Mouse (Mus musculus) lung, embryonic 14.5 days (tissue): ENCODE measurements around the gene Tmem273. TPM values are rescaled to one million over a fixed set of nuclear protein-coding genes. Genes with fewer than 3 reads are reported as not detected.

ENCODE experiments used
- ATAC-seq: fragments of 200-750 bp; cut with Nextera tagmentation; 2 replicates; pipeline ENCODE4 v1.8.0; 2017; ENCODE audit warnings: mild to moderate bottlenecking, moderate TSS enrichment, moderate library complexity; ENCODE audit not compliant: insufficient read depth
- DNase-seq: peaks from one replicate; pipeline ENCODE4 v3.0.0-alpha.2; 2015
- H3K27ac ChIP-seq: fragments of 300-500 bp; sonication (generic); 2 replicates; pipeline ENCODE4 v1.5.1; 2014; ENCODE audit warnings: low read depth, mild to moderate bottlenecking, moderate library complexity
- H3K27me3 ChIP-seq: fragments of 300-500 bp; sonication (generic); 2 replicates; pipeline ENCODE4 v1.6.1; 2014; ENCODE audit warnings: low read length, control low read depth; ENCODE audit not compliant: insufficient read depth
- H3K36me3 ChIP-seq: fragments of 300-500 bp; sonication (generic); 2 replicates; pipeline ENCODE4 v1.6.1; 2014; ENCODE audit warnings: control low read depth; ENCODE audit not compliant: insufficient read depth
- H3K4me1 ChIP-seq: fragments of 300-500 bp; sonication (generic); 2 replicates; pipeline ENCODE4 v1.6.1; 2014; ENCODE audit warnings: antibody characterized with exemption, control low read depth; ENCODE audit not compliant: insufficient read depth
- H3K4me2 ChIP-seq: fragments of 300-500 bp; sonication (generic); 2 replicates; pipeline ENCODE4 v1.6.1; 2014; ENCODE audit warnings: mild to moderate bottlenecking
- H3K4me3 ChIP-seq: fragments of 300-500 bp; sonication (generic); 2 replicates; pipeline ENCODE4 v1.5.1; 2014; ENCODE audit warnings: low read depth, low read length
- H3K9ac ChIP-seq: fragments of 300-500 bp; sonication (generic); 2 replicates; pipeline ENCODE4 v1.6.1; 2014
- H3K9me3 ChIP-seq: fragments of 300-500 bp; sonication (generic); 2 replicates; pipeline ENCODE4 v1.6.1; 2016; ENCODE audit warnings: low read depth, low read length, control low read depth
- CTCF ChIP-seq: IDR thresholded peaks from 2 replicates; pipeline ENCODE4 v1.5.1; 2016; ENCODE audit warnings: antibody characterized with exemption, low read depth
- WGBS: fragments of 180-500 bp; shearing (Covaris S2); extraction: QIAGEN DNeasy Blood & Tissue Kit; methylation state at CpG from one replicate; pipeline ENCODE4 v1.1.7; 2014; 5-methylcytosine and 5-hydroxymethylcytosine counted together
- polyA plus RNA-seq: library from polyadenylated mRNA; unstranded; fragments of >200 nt; fragmentation: Nextera tagmentation; extraction: Ambion mirVana; gene quantifications from 2 replicates; pipeline ENCODE4 v1.2.1, GENCODE M21; 2014

The Tmem273 gene
- polyA plus RNA-seq, 1 experiment from 2014 or later = 1.4 TPM

DNA sequence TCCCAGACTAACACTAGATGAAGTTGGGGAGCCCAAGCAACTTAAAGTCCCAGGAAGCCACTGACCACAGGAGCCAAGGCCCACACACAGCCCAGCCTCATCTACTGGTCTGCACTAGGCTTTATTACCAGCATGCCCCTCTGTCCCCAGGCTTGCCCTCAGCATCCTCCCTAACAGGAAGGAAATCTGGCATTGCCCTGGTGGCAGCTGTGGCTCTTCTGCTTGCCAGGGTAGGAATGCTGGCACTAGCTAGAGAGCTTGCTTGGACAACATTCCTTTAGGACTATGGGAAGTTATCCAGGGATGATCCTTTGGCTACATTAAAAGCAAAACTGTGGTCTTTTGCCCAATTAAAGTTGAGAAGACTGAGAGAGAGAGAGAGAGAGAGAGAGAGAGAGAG, 24.3 kb downstream of the Tmem273 start:
- ATAC-seq (no peak), DNase-seq (no peak)
- no peak for TF ChIP-seq CTCF
- Histone ChIP-seq H3K36me3 (no peaks in the 10 kb centered on the region), H3K27me3 (no peaks in the 10 kb centered on the region), H3K4me1 (no peaks in the 10 kb centered on the region), H3K4me2 (no peak overlapping the region), H3K27ac (no peak overlapping the region), H3K4me3 (no peak overlapping the region), H3K9ac (no peak overlapping the region), H3K9me3 (no peaks in the 10 kb centered on the region)

GRCm38 (mm10) chr14:32812429-32812828, 26.7 kb downstream of the Tmem273 start:
- H3K9ac ChIP-seq = no peak overlapping the region
- no peak overlapping the region for H3K4me3 ChIP-seq
- no peaks in the 10 kb centered on the region for H3K4me1 ChIP-seq
- ATAC-seq (no peak), DNase-seq (no peak)
- TF ChIP-seq CTCF = no peak
- H3K27me3 ChIP-seq = no peaks in the 10 kb centered on the region
- H3K9me3 ChIP-seq = no peaks in the 10 kb centered on the region
- no peak overlapping the region for H3K4me2 ChIP-seq
- WGBS = 71% methylated on average over 6 of the region's 6 CpGs
- H3K27ac ChIP-seq = no peak overlapping the region
- H3K36me3 ChIP-seq = no peaks in the 10 kb centered on the region

- no peaks in the 10 kb centered on the region for H3K36me3 ChIP-seq
- H3K4me3 ChIP-seq = no peak overlapping the region
- H3K4me2 ChIP-seq = no peak overlapping the region
- H3K27me3 ChIP-seq = no peaks in the 10 kb centered on the region
- H3K9ac ChIP-seq = no peak overlapping the region
- DNase-seq = no peak
- no peak for TF ChIP-seq CTCF
- H3K27ac ChIP-seq = no peak overlapping the region
- no peaks in the 10 kb centered on the region for H3K9me3 ChIP-seq
- peaks cover 9% of the 10 kb centered on the region; the same call in 1 of the 2 replicates for H3K4me1 ChIP-seq
- WGBS = 57% methylated on average over 4 of the region's 4 CpGs
- ATAC-seq = no peak
Measured at GRCm38 (mm10) chr14:32814961-32815360, 29.2 kb downstream of the Tmem273 start.

DNA sequence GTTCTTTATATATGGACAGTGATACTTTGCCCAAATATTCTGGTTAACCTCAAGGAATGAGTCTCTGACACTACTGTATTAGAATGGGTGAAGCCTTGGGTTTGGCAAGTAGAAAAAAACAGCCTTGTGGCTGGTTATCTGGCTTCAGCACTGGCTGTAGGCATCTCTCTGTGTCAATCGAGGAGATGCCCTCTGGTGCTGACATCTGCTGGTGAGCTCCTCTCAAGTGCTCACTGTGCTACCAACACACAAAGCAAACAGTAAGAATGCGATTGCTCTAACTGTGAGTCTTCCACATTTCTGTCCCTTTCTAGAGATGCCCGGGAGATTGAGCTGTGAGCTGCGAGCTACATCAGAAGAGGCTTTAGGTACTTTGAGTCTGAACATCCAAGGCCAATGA, 30.8 kb downstream of the Tmem273 start:
- TF ChIP-seq CTCF = peak; percentile 14; the same call in 1 of the 2 replicates
- H3K9me3 ChIP-seq = no peaks in the 10 kb centered on the region
- H3K36me3 ChIP-seq = no peaks in the 10 kb centered on the region
- no peak overlapping the region for H3K4me2 ChIP-seq
- DNase-seq (no peak), ATAC-seq (no peak)
- no peaks in the 10 kb centered on the region for H3K27me3 ChIP-seq
- H3K4me3 ChIP-seq = no peak overlapping the region
- WGBS = 62% methylated on average over 4 of the region's 4 CpGs
- no peak overlapping the region for H3K27ac ChIP-seq
- H3K9ac ChIP-seq = no peak overlapping the region
- H3K4me1 ChIP-seq = peaks cover 9% of the 10 kb centered on the region; the same call in 1 of the 2 replicates

DNA sequence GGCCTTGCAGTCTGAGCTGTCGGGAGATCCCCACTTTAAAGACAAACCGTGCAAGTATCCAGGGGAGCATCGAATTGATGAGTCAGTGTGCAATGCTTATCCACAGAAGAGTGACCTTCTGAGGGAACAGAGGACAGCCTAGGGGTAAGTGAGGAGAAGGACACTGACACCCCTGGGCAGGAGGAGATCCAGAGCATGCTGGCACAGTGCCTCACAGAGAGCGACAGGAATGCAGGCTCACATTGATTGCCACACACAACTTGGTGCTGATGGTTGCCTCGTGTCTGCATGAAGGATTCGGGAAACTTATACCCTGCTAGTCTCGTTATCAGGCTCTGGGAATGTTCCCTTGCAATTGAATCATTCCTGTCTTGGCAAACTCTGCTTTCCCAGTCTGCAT, 31.5 kb downstream of the Tmem273 start:
- H3K27ac ChIP-seq = no peak overlapping the region
- WGBS = 44% methylated on average over 7 of the region's 7 CpGs

GRCm38 (mm10) chr14:32819297-32819696, 33.5 kb downstream of the Tmem273 start:
- TF ChIP-seq CTCF = no peak
- Histone ChIP-seq H3K4me3 (no peak overlapping the region), H3K27me3 (no peaks in the 10 kb centered on the region), H3K4me1 (peaks cover 12% of the 10 kb centered on the region; the same call in 1 of the 2 replicates), H3K27ac (no peak overlapping the region), H3K36me3 (no peaks in the 10 kb centered on the region), H3K9ac (no peak overlapping the region), H3K4me2 (no peak overlapping the region), H3K9me3 (no peaks in the 10 kb centered on the region)
- peak; percentile 49 for DNase-seq
- peak; percentile 52 for ATAC-seq
- WGBS = 31% methylated on average over 1 of the region's 1 CpGs

More for the DNA sequence above, 31.5 kb downstream of the Tmem273 start:
- ATAC-seq = peak; percentile 46
- Histone ChIP-seq H3K36me3 (no peaks in the 10 kb centered on the region), H3K9ac (no peak overlapping the region), H3K27me3 (no peaks in the 10 kb centered on the region), H3K4me1 (peaks cover 9% of the 10 kb centered on the region; the same call in 1 of the 2 replicates), H3K4me2 (no peak overlapping the region), H3K4me3 (no peak overlapping the region), H3K9me3 (no peaks in the 10 kb centered on the region)
- peak; percentile 69 for DNase-seq
- TF ChIP-seq CTCF = no peak

DNA sequence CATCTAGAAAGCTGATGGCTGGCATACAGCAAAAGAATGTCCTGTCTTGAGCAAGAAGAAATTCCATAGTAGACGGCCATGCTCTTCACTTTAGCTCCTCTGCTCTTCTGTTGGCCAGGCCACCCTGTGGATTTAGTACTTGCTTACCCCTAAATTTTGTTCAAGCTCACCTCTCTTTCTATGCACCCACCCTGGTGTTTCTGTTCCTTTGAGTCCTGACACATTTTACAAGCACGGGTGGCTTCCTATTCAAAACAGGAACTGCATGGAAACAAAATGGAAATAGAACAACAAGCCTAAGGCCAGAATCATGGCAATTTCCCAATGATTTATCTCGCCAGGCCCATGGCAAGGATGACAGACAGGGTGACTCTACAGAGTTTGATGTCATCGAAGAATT, 37.0 kb downstream of the Tmem273 start:
- DNase-seq (no peak), ATAC-seq (no peak)
- whole genome bisulfite sequencing = 82% methylated on average over 4 of the region's 4 CpGs
- Histone ChIP-seq H3K27ac (no peak overlapping the region), H3K4me1 (peaks cover 40% of the 10 kb centered on the region), H3K4me2 (no peak overlapping the region), H3K27me3 (no peaks in the 10 kb centered on the region), H3K9me3 (no peaks in the 10 kb centered on the region), H3K9ac (no peak overlapping the region), H3K36me3 (no peaks in the 10 kb centered on the region), H3K4me3 (no peak overlapping the region)
- no peak for TF ChIP-seq CTCF

DNA sequence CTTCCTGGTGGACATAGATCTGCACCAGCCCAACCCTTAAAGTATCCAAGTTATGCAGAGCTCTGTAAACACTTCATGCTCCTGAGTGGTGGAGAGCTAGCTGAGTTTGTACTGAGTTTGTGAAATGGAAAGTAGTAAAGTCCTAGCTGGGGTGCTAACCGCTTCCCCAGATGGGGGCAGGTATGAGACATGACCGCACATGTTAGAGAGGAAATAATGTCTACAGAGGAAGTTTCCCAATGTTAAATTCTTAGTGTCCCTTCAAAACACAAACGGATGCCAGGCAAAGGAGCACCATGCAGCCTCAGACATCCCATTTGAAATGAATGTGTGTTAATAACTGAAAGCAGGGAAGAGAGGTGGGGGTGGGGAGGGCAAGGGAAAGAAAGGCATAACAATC, 38.1 kb downstream of the Tmem273 start:
- Histone ChIP-seq H3K27ac (no peak overlapping the region), H3K36me3 (no peaks in the 10 kb centered on the region), H3K9me3 (no peaks in the 10 kb centered on the region), H3K27me3 (no peaks in the 10 kb centered on the region), H3K4me3 (no peak overlapping the region), H3K4me2 (no peak overlapping the region), H3K9ac (no peak overlapping the region), H3K4me1 (peaks cover 46% of the 10 kb centered on the region)
- no peak for ATAC-seq
- no peak for DNase-seq
- 44% methylated on average over 3 of the region's 3 CpGs for WGBS
- no peak for TF ChIP-seq CTCF
